ENCODE assay signal across 18 mouse cellular contexts in the genomic region with DNA sequence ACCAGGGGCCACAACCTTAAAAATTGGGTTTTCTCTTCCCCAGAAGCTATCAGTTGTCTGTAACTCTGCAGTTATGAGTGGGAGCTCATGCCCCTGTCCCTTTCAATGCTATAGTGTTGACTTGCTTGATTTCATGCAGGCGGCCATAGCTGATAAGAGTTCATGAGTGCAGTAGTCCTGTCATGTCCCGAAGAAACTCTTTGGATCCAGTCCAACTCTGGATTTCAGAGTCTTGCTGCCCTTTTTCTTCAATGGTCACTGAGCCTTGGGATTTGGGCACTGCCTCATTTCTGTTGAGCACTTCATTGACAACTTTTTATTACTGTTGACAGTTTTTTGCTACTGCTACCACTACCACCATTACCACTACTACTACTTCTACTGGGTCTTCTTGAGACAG.
"Had no signal": no experiment of that assay in that cellular context is flagged by ENCODE, and none has a peak within 500 bp of the region (broad histone marks: within the 10 kb centered on the region; RNA-seq: fewer than 3 reads in every experiment).

No protein-coding gene starts in this region.

- H3K4me2 ChIP-seq: limb, embryonic 15.5 days; stomach, embryonic 15.5 days had no signal

- ATAC-seq: midbrain, embryonic 15.5 days had no signal

- H3K27ac ChIP-seq: kidney, postnatal 0 days; limb, embryonic 15.5 days; macrophage; midbrain, embryonic 15.5 days; neural tube, embryonic 13.5 days; stomach, embryonic 15.5 days had no signal

- H3K36me3 ChIP-seq: limb, embryonic 15.5 days; midbrain, embryonic 15.5 days; stomach, embryonic 15.5 days had no signal

- DNase-seq: kidney, adult 11 months; kidney, adult 9 months; kidney, postnatal 36 days; layer of hippocampus, adult 9-11 months; layer of hippocampus, postnatal 36 days; lung, adult 2 months; lung, postnatal 10 days; retina, postnatal 1 day; right cerebral cortex, postnatal 14 days; thymus, adult 2 months; thymus, postnatal 36 days had no signal

- H3K9ac ChIP-seq: limb, embryonic 15.5 days; midbrain, embryonic 15.5 days; neural tube, embryonic 13.5 days; stomach, embryonic 15.5 days had no signal

- H3K4me3 ChIP-seq: limb, embryonic 15.5 days; megakaryocyte, embryonic 14.5 days; midbrain, embryonic 15.5 days; neural tube, embryonic 13.5 days; stomach, embryonic 15.5 days had no signal

- H3K9me3 ChIP-seq: limb, embryonic 15.5 days; megakaryocyte, embryonic 14.5 days; midbrain, embryonic 15.5 days; neural tube, embryonic 13.5 days; stomach, embryonic 15.5 days had no signal

- H3K27me3 ChIP-seq: limb, embryonic 15.5 days; megakaryocyte, embryonic 14.5 days; midbrain, embryonic 15.5 days; neural tube, embryonic 13.5 days; stomach, embryonic 15.5 days had no signal
